Mouse (Mus musculus) hindbrain, embryonic 12.5 days (tissue): ENCODE measurements around the gene N4bp3. TPM values are rescaled to one million over a fixed set of nuclear protein-coding genes. Genes with fewer than 3 reads are reported as not detected.
"Not testable (repeated sequence)": the region's sequence is repeated elsewhere in the genome, so short reads cannot be mapped to it uniquely, and the experiment has no call there.

ENCODE experiments used
- ATAC-seq: fragments of 200-750 bp; cut with Nextera tagmentation; 2 replicates; pipeline ENCODE4 v1.8.0; 2017; ENCODE audit warnings: moderate TSS enrichment; ENCODE audit not compliant: low FRiP score
- H3K27ac ChIP-seq: fragments of 300-500 bp; sonication (generic); 2 replicates; pipeline ENCODE4 v1.5.1; 2016; ENCODE audit warnings: mild to moderate bottlenecking
- H3K27me3 ChIP-seq: fragments of 300-500 bp; sonication (generic); 2 replicates; pipeline ENCODE4 v1.6.1; 2016; ENCODE audit warnings: mild to moderate bottlenecking
- H3K36me3 ChIP-seq: fragments of 300-500 bp; sonication (generic); 2 replicates; pipeline ENCODE4 v1.6.1; 2016; ENCODE audit warnings: mild to moderate bottlenecking
- H3K4me1 ChIP-seq: fragments of 300-500 bp; sonication (generic); 2 replicates; pipeline ENCODE4 v1.6.1; 2016
- H3K4me2 ChIP-seq: fragments of 300-500 bp; sonication (generic); replicated peaks from 2 replicates; pipeline ENCODE4 v1.6.1; 2016; ENCODE audit warnings: mild to moderate bottlenecking
- H3K4me3 ChIP-seq: fragments of 300-500 bp; sonication (generic); 2 replicates; pipeline ENCODE4 v1.5.1; 2016; ENCODE audit warnings: mild to moderate bottlenecking
- H3K9ac ChIP-seq: fragments of 300-500 bp; sonication (generic); 2 replicates; pipeline ENCODE4 v1.6.1; 2016; ENCODE audit warnings: mild to moderate bottlenecking, moderate library complexity
- H3K9me3 ChIP-seq: fragments of 300-500 bp; sonication (generic); replicated peaks from 2 replicates; pipeline ENCODE4 v1.6.1; 2016; ENCODE audit warnings: mild to moderate bottlenecking
- WGBS: fragments of 180-500 bp; shearing (Covaris S2); methylation state at CpG from one replicate; pipeline ENCODE4 v1.1.7; 2016; 5-methylcytosine and 5-hydroxymethylcytosine counted together
- polyA plus RNA-seq: library from polyadenylated mRNA; unstranded; fragments of >200 nt; fragmentation: Nextera tagmentation; extraction: Ambion mirVana; gene quantifications from 2 replicates; pipeline ENCODE4 v1.2.1, GENCODE M21; 2016

Gene N4bp3
- 12.4 and 14.9 TPM in 2 replicates for polyA plus RNA-seq

DNA sequence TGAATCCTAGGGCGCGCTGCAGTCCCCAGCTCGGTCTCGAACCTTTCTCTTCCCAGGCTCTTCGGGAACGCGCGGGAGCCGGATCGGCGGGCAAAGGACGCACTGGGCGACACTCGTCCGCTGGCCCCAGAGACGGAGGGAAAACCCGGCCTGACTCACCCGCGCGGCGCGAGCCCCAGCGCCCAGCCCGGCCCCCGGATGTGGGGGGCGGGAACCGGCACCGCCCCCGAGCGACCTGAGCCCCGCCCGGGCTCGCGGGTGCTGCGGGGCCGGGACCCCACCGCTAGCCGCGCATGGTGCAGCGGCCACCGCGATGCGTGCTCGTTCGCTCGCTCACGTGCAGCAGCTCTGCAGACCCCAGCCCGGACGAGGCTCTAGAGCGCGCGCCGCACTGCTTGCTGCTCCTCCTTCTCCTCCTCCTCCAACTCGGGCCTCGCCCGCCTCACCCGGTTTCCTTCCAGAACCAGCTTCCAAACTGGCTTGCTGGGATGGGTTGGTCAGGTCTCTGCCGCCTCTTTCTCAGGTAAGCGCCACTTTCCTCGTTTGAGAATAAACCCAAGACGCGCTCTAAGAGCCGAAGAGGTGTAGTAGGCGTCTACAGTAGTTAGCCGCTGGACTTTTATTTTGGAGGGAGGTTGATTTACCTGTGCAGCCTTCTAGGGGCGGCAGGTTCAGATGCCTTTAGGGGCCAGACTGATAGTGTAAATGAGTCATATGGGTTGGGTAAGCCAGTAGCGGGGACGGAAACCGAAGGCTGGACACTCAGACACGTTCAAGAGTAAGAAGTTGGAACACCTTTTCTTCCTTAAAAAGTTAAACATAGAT is at the start of gene N4bp3, which contains the start of gene D930048N14Rik:
Gene N4bp3 (minus strand): TSS at position 152 of the 825 bp plus-strand sequence.
Gene D930048N14Rik (plus strand): TSS at position 264 of the 825 bp plus-strand sequence.
- no peaks in the 10 kb centered on the region for H3K36me3 ChIP-seq
- peak within 1 kb of the TSS; percentile 71 for H3K9ac ChIP-seq
- peak; percentile 62 for ATAC-seq
- H3K9me3 ChIP-seq, result no peaks in the 10 kb centered on the region
- H3K27ac ChIP-seq, result no peak within 1 kb of the TSS; the same call in 1 of the 2 replicates
- H3K4me2 ChIP-seq, result peak within 1 kb of the TSS; percentile 95
- H3K4me3 ChIP-seq, result peak within 1 kb of the TSS; percentile 62
- H3K4me1 ChIP-seq, result peaks cover 35% of the 10 kb centered on the region
- WGBS, result 2% methylated on average over 56 of the region's 70 CpGs
- H3K27me3 ChIP-seq, result peaks cover 30% of the 10 kb centered on the region

DNA sequence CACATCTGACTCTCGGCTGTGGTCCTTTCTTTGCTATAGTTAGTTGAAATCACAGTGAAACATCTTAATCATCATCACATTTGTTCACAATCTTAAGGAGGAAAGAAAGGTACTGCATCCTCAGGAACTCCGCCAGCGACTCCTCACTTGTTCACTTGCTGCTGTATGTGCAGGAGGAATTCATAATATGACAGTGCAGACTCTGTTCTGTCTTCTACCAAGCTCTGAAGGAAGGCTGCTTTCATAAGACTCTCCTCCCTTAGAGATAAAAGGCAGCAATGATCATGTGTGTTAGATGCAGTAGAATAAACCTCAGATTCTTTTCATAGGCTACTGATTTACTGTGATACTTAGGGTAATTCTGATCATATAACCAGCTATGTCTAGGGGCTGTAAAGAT is 44.3 kb upstream of the N4bp3 start:
- H3K27me3 ChIP-seq, result no peaks in the 10 kb centered on the region
- 94% methylated on average over 3 of the region's 3 CpGs for WGBS
- H3K4me3 ChIP-seq, result no peak overlapping the region
- H3K27ac ChIP-seq, result no peak overlapping the region
- ATAC-seq, result no peak
- H3K4me1 ChIP-seq, result no peaks in the 10 kb centered on the region
- H3K9me3 ChIP-seq, result no peaks in the 10 kb centered on the region
- peaks cover 40% of the 10 kb centered on the region for H3K36me3 ChIP-seq
- no peak overlapping the region for H3K4me2 ChIP-seq
- no peak overlapping the region for H3K9ac ChIP-seq

DNA sequence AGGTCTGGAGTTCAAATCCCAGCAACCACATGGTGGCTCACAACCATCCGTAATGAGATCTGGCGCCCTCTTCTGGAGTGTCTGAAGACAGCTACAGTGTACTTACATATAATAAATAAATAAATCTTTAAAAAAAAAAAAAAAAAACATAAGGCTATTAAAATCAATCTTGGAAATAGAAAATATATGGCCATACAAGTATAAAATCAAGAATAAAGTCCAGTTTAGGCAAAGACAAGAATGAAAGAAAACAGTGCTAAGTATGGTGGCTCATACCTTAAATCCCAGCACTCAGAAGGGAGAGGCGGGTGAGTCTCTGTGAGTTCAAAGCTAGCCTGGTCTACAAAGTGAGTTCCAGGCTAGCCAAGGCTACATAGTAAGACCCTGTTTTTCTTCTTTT is 40.0 kb upstream of the N4bp3 start:
- ATAC-seq, H3K27ac ChIP-seq, H3K9ac ChIP-seq, H3K4me2 ChIP-seq, H3K9me3 ChIP-seq, H3K36me3 ChIP-seq, H3K27me3 ChIP-seq, H3K4me3 ChIP-seq: not testable (repeated sequence)
- H3K4me1 ChIP-seq, result peaks cover 10% of the 10 kb centered on the region
- 90% methylated on average over 1 of the region's 3 CpGs for WGBS

DNA sequence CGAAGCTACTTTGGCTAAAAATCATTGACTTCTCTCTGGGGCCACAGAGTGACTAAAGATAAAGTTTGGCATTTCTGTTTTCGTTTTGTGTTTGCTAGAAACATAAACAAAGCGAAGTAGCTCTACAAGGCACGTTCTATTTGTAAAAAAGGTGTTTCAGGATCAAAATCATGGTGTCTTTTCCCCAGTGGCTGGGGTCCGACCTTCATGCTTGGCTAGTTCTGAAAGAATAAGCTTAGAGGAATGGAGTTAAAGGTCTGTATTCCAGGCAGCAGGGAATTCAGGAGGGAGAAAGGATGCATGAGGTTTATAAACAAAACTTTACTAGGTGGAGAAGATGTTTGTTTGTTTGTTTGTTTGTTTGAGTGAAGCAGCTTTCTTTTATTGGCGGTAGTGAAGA is 38.7 kb upstream of the N4bp3 start:
- Histone ChIP-seq H3K27ac (peak overlapping the region; percentile 99), H3K9ac (peak overlapping the region; percentile 53), H3K4me3 (peak overlapping the region; percentile 65), H3K4me2 (peak overlapping the region; percentile 77), H3K4me1 (peaks cover 10% of the 10 kb centered on the region), H3K36me3 (peaks cover 16% of the 10 kb centered on the region), H3K27me3 (no peaks in the 10 kb centered on the region), H3K9me3 (no peaks in the 10 kb centered on the region)
- WGBS, result 21% methylated on average over 6 of the region's 6 CpGs
- no peak for ATAC-seq

- peak; percentile 99 for ATAC-seq
- H3K36me3 ChIP-seq, result peaks cover 18% of the 10 kb centered on the region
- peak within 1 kb of the TSS; percentile 99 for H3K27ac ChIP-seq
- H3K27me3 ChIP-seq, result no peaks in the 10 kb centered on the region
- H3K4me1 ChIP-seq, result peaks cover 10% of the 10 kb centered on the region
- peak within 1 kb of the TSS; percentile 85 for H3K9ac ChIP-seq
- H3K4me2 ChIP-seq, result peak within 1 kb of the TSS; percentile 77
- under 1% methylated on average over 60 of the region's 60 CpGs for WGBS
- H3K4me3 ChIP-seq, result peak within 1 kb of the TSS; percentile 65
- no peaks in the 10 kb centered on the region for H3K9me3 ChIP-seq
These were observed 38.0 kb upstream of the N4bp3 start, which contains the start of gene 0610009B22Rik for GRCm38 (mm10) chr11:51688330-51689328. TSS of gene 0610009B22Rik (minus strand) at chr11:51688874.

- Histone ChIP-seq H3K4me2 (no peak overlapping the region), H3K9me3 (no peaks in the 10 kb centered on the region), H3K4me1 (no peaks in the 10 kb centered on the region), H3K27ac (no peak overlapping the region), H3K27me3 (no peaks in the 10 kb centered on the region), H3K9ac (no peak overlapping the region), H3K4me3 (no peak overlapping the region), H3K36me3 (peaks cover 14% of the 10 kb centered on the region)
- WGBS, result 47% methylated on average over 8 of the region's 8 CpGs
- ATAC-seq, result no peak
These were observed 31.3 kb upstream of the N4bp3 start for GRCm38 (mm10) chr11:51681976-51682374.

DNA sequence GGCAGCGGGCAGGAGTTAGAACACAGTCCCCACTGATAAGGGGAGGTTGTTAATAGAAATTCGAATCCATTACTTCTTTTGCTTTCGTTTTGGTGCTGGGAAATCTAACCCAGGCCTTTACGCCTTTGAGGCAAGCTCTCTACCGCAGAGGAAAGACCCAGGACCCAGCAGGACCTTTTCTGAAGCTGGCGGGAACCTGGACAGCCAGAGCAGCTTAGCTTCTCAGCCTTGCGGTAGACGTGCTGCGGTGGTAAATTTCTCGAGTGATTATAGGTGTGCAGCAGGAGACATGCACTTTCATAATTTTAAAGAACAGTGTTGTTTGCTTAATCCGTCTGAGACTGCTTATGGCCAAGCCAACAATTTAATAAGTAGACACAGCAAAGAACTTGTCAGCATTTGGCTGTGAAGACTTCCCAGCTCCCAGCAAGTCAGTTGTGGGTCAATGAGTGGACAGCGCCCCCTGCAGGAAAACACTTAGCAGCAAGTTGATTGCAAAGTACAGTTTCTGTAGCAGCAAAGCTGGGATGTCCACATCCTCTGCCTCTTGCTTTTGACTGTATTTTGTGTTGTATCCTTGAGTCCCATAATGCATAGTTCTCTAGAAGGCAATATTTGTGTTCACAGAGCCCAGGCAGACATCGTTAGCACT is 30.8 kb upstream of the N4bp3 start:
- no peak for ATAC-seq
- Histone ChIP-seq H3K27ac (no peak overlapping the region), H3K4me2 (no peak overlapping the region), H3K9ac (no peak overlapping the region), H3K27me3 (no peaks in the 10 kb centered on the region; the same call in 1 of the 2 replicates), H3K4me3 (no peak overlapping the region), H3K4me1 (no peaks in the 10 kb centered on the region), H3K36me3 (peaks cover 14% of the 10 kb centered on the region), H3K9me3 (no peaks in the 10 kb centered on the region)
- 33% methylated on average over 13 of the region's 13 CpGs for WGBS

DNA sequence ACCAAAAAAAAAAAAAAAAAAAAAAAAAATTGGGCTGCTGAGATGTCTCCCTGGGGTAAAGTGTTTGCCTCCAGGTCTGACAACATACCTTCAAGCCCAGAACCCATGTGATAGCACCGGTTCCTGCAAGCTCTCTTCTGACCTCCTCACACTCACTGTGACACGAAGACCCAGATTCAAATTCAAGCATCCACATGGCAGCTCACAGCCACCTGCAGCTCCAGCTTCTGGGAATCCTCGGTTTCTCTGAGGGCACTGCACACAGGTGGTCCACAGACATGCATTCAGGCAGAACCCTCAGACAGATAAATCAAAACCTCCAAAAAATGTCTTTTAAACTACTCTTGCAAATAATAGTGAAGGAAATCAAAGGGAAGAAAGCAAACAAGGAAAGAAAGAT is 28.8 kb upstream of the N4bp3 start:
- 0 out of 2 replicates have a peak, but pooled peaks cover 2% of the 10 kb centered on the region for H3K36me3 ChIP-seq
- no peak overlapping the region for H3K4me2 ChIP-seq
- no peak overlapping the region for H3K27ac ChIP-seq
- no peaks in the 10 kb centered on the region for H3K4me1 ChIP-seq
- H3K27me3 ChIP-seq, result no peaks in the 10 kb centered on the region; the same call in 1 of the 2 replicates
- WGBS, result 73% methylated on average over 3 of the region's 3 CpGs
- H3K9ac ChIP-seq, result no peak overlapping the region
- no peaks in the 10 kb centered on the region for H3K9me3 ChIP-seq
- no peak overlapping the region for H3K4me3 ChIP-seq
- no peak for ATAC-seq

DNA sequence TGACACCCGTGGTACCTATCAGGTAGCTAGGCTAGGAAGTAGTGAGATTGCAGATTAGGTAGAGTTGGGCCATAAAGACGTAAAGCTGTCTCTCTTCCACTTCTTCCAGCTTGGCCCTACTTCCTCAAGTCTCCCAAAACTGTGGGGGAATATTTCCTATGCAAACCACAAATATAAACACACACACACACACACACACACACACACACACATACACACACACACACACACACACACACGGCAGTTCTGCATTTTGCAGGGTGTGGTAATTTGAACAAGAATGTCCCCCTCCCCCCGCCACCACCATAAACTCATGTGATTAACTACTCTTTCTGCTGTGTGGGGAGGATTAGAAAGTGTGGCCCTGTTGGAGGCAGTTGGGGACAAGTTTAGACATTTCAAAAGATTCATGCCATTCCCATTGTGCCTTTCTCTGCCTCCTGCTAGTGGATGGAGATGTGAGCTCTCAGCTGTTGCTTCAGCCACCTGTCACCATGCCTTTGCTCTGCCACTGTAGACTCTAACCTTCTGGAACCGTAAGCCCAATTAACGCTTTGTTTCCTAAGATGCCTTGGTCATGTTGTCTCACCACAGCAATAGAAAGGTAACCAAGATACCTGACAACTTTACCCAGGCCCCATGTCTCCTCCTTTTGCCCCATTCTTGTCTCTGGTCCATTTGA is 27.2 kb upstream of the N4bp3 start:
- ATAC-seq, result no peak
- Histone ChIP-seq H3K36me3 (no peaks in the 10 kb centered on the region), H3K9me3 (no peaks in the 10 kb centered on the region), H3K4me1 (no peaks in the 10 kb centered on the region), H3K4me2 (no peak overlapping the region), H3K4me3 (no peak overlapping the region), H3K9ac (no peak overlapping the region), H3K27ac (no peak overlapping the region), H3K27me3 (no peaks in the 10 kb centered on the region; the same call in 1 of the 2 replicates)
- WGBS, result 75% methylated on average over 6 of the region's 6 CpGs

- Histone ChIP-seq H3K9ac (no peak overlapping the region), H3K27me3 (no peaks in the 10 kb centered on the region; the same call in 1 of the 2 replicates), H3K9me3 (no peaks in the 10 kb centered on the region), H3K4me1 (no peaks in the 10 kb centered on the region), H3K27ac (no peak overlapping the region), H3K4me3 (no peak overlapping the region), H3K36me3 (no peaks in the 10 kb centered on the region), H3K4me2 (no peak overlapping the region)
- ATAC-seq, result no peak
- 73% methylated on average over 5 of the region's 5 CpGs for WGBS
These were observed 24.7 kb upstream of the N4bp3 start for GRCm38 (mm10) chr11:51675386-51675785.

- 82% methylated on average over 9 of the region's 9 CpGs for WGBS
- H3K4me2 ChIP-seq, result no peak overlapping the region
- no peaks in the 10 kb centered on the region; the same call in 1 of the 2 replicates for H3K27me3 ChIP-seq
- H3K9ac ChIP-seq, result no peak overlapping the region
- ATAC-seq, result no peak
- H3K9me3 ChIP-seq, result no peaks in the 10 kb centered on the region
- H3K36me3 ChIP-seq, result no peaks in the 10 kb centered on the region
- H3K4me1 ChIP-seq, result no peaks in the 10 kb centered on the region
- H3K27ac ChIP-seq, result no peak overlapping the region
- no peak overlapping the region for H3K4me3 ChIP-seq
These were observed 22.6 kb upstream of the N4bp3 start for GRCm38 (mm10) chr11:51673291-51673690.
